Mouse (Mus musculus): ENCODE results near the gene Cfl2.

Gene Cfl2

DNA sequence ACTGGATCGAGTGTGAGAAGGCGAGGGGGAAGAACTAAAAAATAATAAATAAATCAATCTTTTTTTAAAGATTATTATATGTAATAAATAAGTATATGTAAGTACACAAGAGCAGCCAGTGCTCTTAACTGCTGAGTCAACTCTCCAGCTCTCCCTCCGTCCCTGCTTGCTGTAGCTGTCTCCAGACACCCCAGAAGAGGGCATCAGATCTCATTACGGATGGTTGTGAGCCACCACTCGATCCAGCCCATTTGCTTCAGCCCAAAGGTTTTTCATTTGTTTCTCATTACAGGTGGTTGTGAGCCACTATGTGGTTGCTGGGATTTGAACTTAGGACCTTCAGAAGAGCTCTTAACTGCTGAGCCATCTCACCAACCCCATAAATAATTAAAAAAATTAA is 32.8 kb downstream of the Cfl2 start:
- no peak for DNase-seq (ENCODE audit: low spot score)

GRCm38 (mm10) chr12:54828043-54828442 is 34.6 kb downstream of the Cfl2 start:
- no peak for DNase-seq (ENCODE audit: low spot score)

- DNase-seq (ENCODE audit: low spot score) = no peak
Observed at GRCm38 (mm10) chr12:54825202-54825601, 37.5 kb downstream of the Cfl2 start.

GRCm38 (mm10) chr12:54822836-54823426 is 39.7 kb downstream of the Cfl2 start:
- peak; percentile 26 for DNase-seq (ENCODE audit: low spot score)

DNA sequence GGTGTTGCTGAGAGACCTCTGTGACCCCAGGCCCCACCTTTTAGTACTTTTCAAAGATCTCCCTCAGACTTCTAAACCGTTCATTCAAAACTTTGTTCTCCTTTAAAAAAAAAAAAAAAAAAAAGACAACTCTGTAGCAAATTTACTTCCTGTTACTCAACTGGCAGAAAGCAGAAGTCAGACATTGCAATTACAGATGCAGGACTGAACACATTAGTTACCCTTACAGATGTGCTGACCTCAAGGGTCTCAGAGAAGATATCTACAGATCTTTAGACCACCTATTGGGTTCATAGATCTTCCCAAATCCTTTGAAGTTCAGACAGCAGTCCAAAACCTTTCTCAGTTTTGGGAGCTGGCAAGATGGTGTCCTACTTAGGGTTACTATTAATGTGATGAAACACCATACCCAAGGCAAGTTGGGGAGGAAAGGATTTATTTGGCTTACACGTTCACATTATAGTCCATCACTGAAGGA is 42.0 kb downstream of the Cfl2 start:
- DNase-seq (ENCODE audit: low spot score) = no peak

DNA sequence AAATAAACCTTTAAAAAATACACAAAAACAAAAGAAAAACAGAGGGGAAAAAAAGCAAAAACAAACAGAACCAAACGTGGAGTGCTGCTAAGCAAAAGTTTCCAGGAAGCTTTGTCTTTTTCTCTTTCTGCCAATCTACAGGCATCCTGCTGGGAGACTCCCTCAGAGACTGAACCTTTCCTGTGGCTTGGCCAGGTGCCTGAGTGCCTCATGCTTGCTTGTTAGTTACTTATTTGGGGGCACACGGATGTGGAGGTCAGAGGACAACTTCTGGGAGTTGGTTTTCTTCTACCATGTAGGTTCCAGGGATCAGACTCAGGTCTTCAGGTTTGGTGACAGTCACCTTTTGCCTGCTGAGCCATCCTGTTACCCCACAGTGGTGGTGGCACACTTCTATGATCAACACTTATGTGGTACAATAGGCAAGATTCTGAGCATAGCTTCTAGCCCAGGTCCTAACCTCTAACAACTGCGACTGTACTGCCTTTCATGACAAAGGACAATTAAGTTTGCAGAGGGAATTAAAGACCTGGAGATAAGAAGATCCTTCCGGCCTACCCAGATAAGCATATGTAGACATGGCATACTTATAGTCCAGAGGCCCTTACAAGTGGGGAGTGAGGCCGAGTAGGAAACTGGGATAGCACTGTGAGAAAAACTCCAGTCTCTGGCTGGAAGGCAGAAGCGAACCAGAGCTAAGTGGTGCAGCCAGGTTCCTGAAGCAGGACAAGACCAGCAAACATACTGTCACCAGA is 43.3 kb downstream of the Cfl2 start:
- DNase-seq (ENCODE audit: low spot score) = no peak

- DNase-seq (ENCODE audit: low spot score) = no peak
Observed at GRCm38 (mm10) chr12:54810142-54810541, 52.5 kb downstream of the Cfl2 start.
